Mouse (Mus musculus): ENCODE measurements at regions not wholly inside any gene's neighbourhood (a gene's known extent, or its start where the extent isn't known, plus 50 kb on each side); places are given as distances from the start of the nearest gene placed in this dataset.
"Not testable (repeated sequence)": the region's sequence is repeated elsewhere in the genome, so short reads cannot be mapped to it uniquely, and the experiment has no call there.

GRCm38 (mm10) chr12:114037011-114037410, 493.3 kb downstream of the Adam6a start:
- not testable (repeated sequence) for TF ChIP-seq CTCF, EP300 (IDR thresholded peaks at IDR 0.05; ENCODE audit: low read depth)
